Comparison of ENCODE assay signal across 18 mouse cellular contexts in the genomic region with DNA sequence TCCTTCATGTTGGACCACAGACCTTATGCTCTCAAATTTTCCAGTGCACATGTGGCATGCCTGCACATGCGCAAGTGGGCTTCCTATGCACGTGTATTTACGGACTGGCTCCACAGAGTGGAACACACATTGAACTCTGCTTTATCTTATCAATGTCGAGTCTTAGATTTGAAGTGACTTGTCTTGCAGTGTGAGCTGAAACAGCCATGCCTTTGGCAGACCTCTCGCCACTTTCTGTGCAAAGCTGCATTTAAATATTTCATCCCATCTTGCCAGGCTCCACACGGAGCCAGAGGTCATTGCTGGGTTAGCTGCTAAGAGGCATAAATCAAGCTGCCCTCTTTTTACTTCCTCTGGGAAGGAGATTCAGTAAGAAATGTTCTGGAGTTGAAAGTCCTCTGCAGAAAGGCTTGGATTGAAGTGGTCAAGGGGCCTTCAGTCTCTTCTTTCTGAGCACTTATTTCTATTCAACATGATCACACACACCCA.
DNase-seq lines count a peak whose midpoint lies in the region; ATAC-seq and TF ChIP-seq lines count a peak whose summit lies in the region.
"Had no signal": no experiment of that assay in that cellular context is flagged by ENCODE, and none has a peak within 500 bp of the region (broad histone marks: within the 10 kb centered on the region; RNA-seq: fewer than 3 reads in every experiment).

No protein-coding gene starts in this region.

- DNase-seq in heart, adult 18-20 months: no peak
- DNase-seq in stomach, postnatal 0 days (ENCODE audit: low spot score): no peak
- peak; percentile 26 for DNase-seq in kidney, adult 9 months
- DNase-seq in yolk sac, embryonic 10.5 days (ENCODE audit: low spot score): peak; percentile 71
- no peak for DNase-seq in layer of hippocampus, adult 18-20 months (ENCODE audit: low spot score in 2 of 2)
- DNase-seq in Muller cell, postnatal 12 days (ENCODE audit: inconsistent ontology term): no peak
- DNase-seq: adrenal gland, adult 2 months; cerebellum, adult 11 months; gastrocnemius, postnatal 14 days; right cerebral cortex, postnatal 25 days; thymus, postnatal 4 days had no signal

- no peak overlapping the region for H3K4me3 ChIP-seq in heart, embryonic 12.5 days
- no peak overlapping the region for H3K4me3 ChIP-seq in stomach, embryonic 16.5 days (replicated peaks; ENCODE audit: low read length)
- H3K4me3 ChIP-seq in stomach, postnatal 0 days (ENCODE audit: low read depth, low read length): no peak overlapping the region
- H3K4me3 ChIP-seq: forebrain, embryonic 13.5 days; limb, embryonic 13.5 days; lung, embryonic 15.5 days; midbrain, embryonic 13.5 days had no signal

- H3K4me2 ChIP-seq in heart, embryonic 12.5 days: no peak overlapping the region
- no peak overlapping the region for H3K4me2 ChIP-seq in stomach, embryonic 16.5 days (ENCODE audit: low read depth, low read length)
- no peak overlapping the region for H3K4me2 ChIP-seq in stomach, postnatal 0 days (replicated peaks; ENCODE audit: low read depth)
- H3K4me2 ChIP-seq: forebrain, embryonic 13.5 days; limb, embryonic 13.5 days; lung, embryonic 15.5 days; midbrain, embryonic 13.5 days had no signal

- H3K27me3 ChIP-seq in heart, embryonic 12.5 days (replicated peaks): no peaks in the 10 kb centered on the region
- H3K27me3 ChIP-seq in stomach, embryonic 16.5 days (ENCODE audit: control insufficient read depth, insufficient read depth, low read length): no peaks in the 10 kb centered on the region
- no peaks in the 10 kb centered on the region for H3K27me3 ChIP-seq in stomach, postnatal 0 days (ENCODE audit: control insufficient read depth, insufficient read depth, low read length)
- H3K27me3 ChIP-seq: forebrain, embryonic 13.5 days; lung, embryonic 15.5 days; midbrain, embryonic 13.5 days had no signal

- H3K4me1 ChIP-seq in heart, embryonic 12.5 days (replicated peaks): peaks cover 50% of the 10 kb centered on the region
- H3K4me1 ChIP-seq in stomach, embryonic 16.5 days (ENCODE audit: control insufficient read depth, insufficient read depth, low read length): peaks cover 9% of the 10 kb centered on the region; the same call in 1 of the 2 replicates
- H3K4me1 ChIP-seq in stomach, postnatal 0 days (replicated peaks; ENCODE audit: control insufficient read depth, insufficient read depth): no peaks in the 10 kb centered on the region
- H3K4me1 ChIP-seq: forebrain, embryonic 13.5 days; lung, embryonic 15.5 days had no signal

- no peak overlapping the region for H3K9ac ChIP-seq in heart, embryonic 12.5 days
- no peak overlapping the region for H3K9ac ChIP-seq in stomach, embryonic 16.5 days (ENCODE audit: low read length)
- H3K9ac ChIP-seq in stomach, postnatal 0 days (ENCODE audit: low read length): no peak overlapping the region
- H3K9ac ChIP-seq: forebrain, embryonic 13.5 days; limb, embryonic 13.5 days; lung, embryonic 15.5 days; midbrain, embryonic 13.5 days had no signal

- WGBS in heart, embryonic 12.5 days: 12% methylated on average over 6 of the region's 6 CpGs
- 22% methylated on average over 6 of the region's 6 CpGs for WGBS in stomach, embryonic 16.5 days
- WGBS in stomach, postnatal 0 days: 17% methylated on average over 6 of the region's 6 CpGs

- ATAC-seq in heart, embryonic 12.5 days (ENCODE audit: insufficient number of reproducible peaks, low FRiP score): peak; percentile 41; the same call in 1 of the 2 replicates
- ATAC-seq in stomach, embryonic 16.5 days (ENCODE audit: insufficient read depth, low FRiP score): 0 out of 2 replicates have a peak, but pooled peaks have one; percentile 13
- ATAC-seq in stomach, postnatal 0 days (ENCODE audit: low FRiP score, low TSS enrichment): no peak
- ATAC-seq: forebrain, embryonic 13.5 days; hindbrain, postnatal 0 days; midbrain, embryonic 13.5 days had no signal

- peak overlapping the region; percentile 39; the same call in 1 of the 2 replicates for H3K27ac ChIP-seq in heart, embryonic 12.5 days (ENCODE audit: poor library complexity, severe bottlenecking)
- no peak overlapping the region; the same call in 1 of the 2 replicates for H3K27ac ChIP-seq in stomach, embryonic 16.5 days (ENCODE audit: low read length)
- no peak overlapping the region for H3K27ac ChIP-seq in stomach, postnatal 0 days (replicated peaks)
- H3K27ac ChIP-seq: forebrain, embryonic 13.5 days; hindbrain, postnatal 0 days; limb, embryonic 13.5 days; lung, embryonic 15.5 days; midbrain, embryonic 13.5 days had no signal

- no peaks in the 10 kb centered on the region for H3K9me3 ChIP-seq in heart, embryonic 12.5 days (replicated peaks)
- H3K9me3 ChIP-seq in stomach, embryonic 16.5 days (replicated peaks; ENCODE audit: control insufficient read depth, low read length): no peaks in the 10 kb centered on the region
- H3K9me3 ChIP-seq in stomach, postnatal 0 days (ENCODE audit: control insufficient read depth, low read length): no peaks in the 10 kb centered on the region
- H3K9me3 ChIP-seq: forebrain, embryonic 13.5 days; limb, embryonic 13.5 days; lung, embryonic 15.5 days; midbrain, embryonic 13.5 days had no signal

- no peak for TF ChIP-seq EP300 in stomach, postnatal 0 days (optimal IDR thresholded peaks at IDR 0.05)

- H3K36me3 ChIP-seq in heart, embryonic 12.5 days: no peaks in the 10 kb centered on the region
- no peaks in the 10 kb centered on the region for H3K36me3 ChIP-seq in stomach, embryonic 16.5 days (ENCODE audit: control insufficient read depth, insufficient read depth, low read length)
- no peaks in the 10 kb centered on the region for H3K36me3 ChIP-seq in stomach, postnatal 0 days (ENCODE audit: control insufficient read depth, insufficient read depth, low read length)
- H3K36me3 ChIP-seq: limb, embryonic 13.5 days; lung, embryonic 15.5 days; midbrain, embryonic 13.5 days had no signal

- no peak for TF ChIP-seq CTCF in stomach, postnatal 0 days (IDR thresholded peaks at IDR 0.05; ENCODE audit: low read depth)

Comparison
In these comparisons a context has a peak if more than half of its experiments do, and no peak if none do; other contexts are left out.
1. DNase-seq: peak in kidney, adult 9 months (single experiment) and yolk sac, embryonic 10.5 days (single experiment); none in heart, adult 18-20 months (0 of 2), stomach, postnatal 0 days (single experiment), layer of hippocampus, adult 18-20 months (0 of 2) and Muller cell, postnatal 12 days (single experiment).